Mouse (Mus musculus) lung, adult 2 months (tissue): ENCODE data around the gene Papola.

Experiments used
- CTCF ChIP-seq: fragments of 200-500 bp; IDR thresholded peaks from 2 replicates; pipeline ENCODE4 v1.5.1; 2011; ENCODE audit warnings: mild to moderate bottlenecking, low read length, control low read depth; ENCODE audit not compliant: insufficient read depth
- POLR2A ChIP-seq: fragments of 200-500 bp; IDR thresholded peaks from 2 replicates; pipeline ENCODE4 v1.6.1; 2011; ENCODE audit warnings: low read depth, mild to moderate bottlenecking, control low read depth, low read length, borderline replicate concordance; ENCODE audit errors: extremely low read depth

- no peak for TF ChIP-seq POLR2A
- no peak for TF ChIP-seq CTCF
Observed at GRCm38 (mm10) chr12:105823472-105823871, 39.0 kb downstream of the Papola start.
